Mouse (Mus musculus): ENCODE results near the gene Olfml2a. TPM values are rescaled to one million over a fixed set of nuclear protein-coding genes. Genes with fewer than 3 reads are reported as not detected.

The Olfml2a gene
- total and polyA plus RNA-seq, 3 experiments: 0.12 to 0.33 TPM; not detected in 1

- H3K27me3 ChIP-seq (ENCODE audit: control insufficient read depth in 1 of 2, insufficient read depth in 2 of 2, low read length in 2 of 2): no peaks in the 10 kb centered on the region
These were observed 5.1 kb downstream of the Olfml2a start for GRCm38 (mm10) chr2:38936721-38937378.

GRCm38 (mm10) chr2:38937396-38937795, 5.6 kb downstream of the Olfml2a start:
- Histone ChIP-seq H3K27me3 (ENCODE audit: control insufficient read depth in 1 of 2, insufficient read depth in 2 of 2, low read length in 2 of 2) (no peaks in the 10 kb centered on the region), H3K79me2 (ENCODE audit: control insufficient read depth, insufficient read depth, low read length, poor library complexity) (no peaks in the 10 kb centered on the region), H3K9me3 (replicated peaks; ENCODE audit: insufficient read depth, low read length) (no peaks in the 10 kb centered on the region), H3K4me1 (ENCODE audit: control insufficient read depth in 1 of 2, insufficient read depth in 2 of 2, low read length in 2 of 2) (peaks cover 0 to 6% of the 10 kb centered on the region in 2 experiments; a peak in 1 of 4 replicates), H3K9ac (ENCODE audit: control insufficient read depth, low read depth, low read length, poor library complexity, severe bottlenecking) (no peak overlapping the region), H3K36me3 (ENCODE audit: control insufficient read depth in 1 of 2, insufficient read depth in 2 of 2, low read length in 2 of 2) (no peaks in the 10 kb centered on the region), H3K4me3 (ENCODE audit: control insufficient read depth in 1 of 2, insufficient read depth in 1 of 2, low read depth in 2 of 2, low read length in 2 of 2) (no peak overlapping the region), H3K27ac (ENCODE audit: control insufficient read depth, low read depth, low read length) (no peak overlapping the region)
- no peak for DNase-seq (ENCODE audit: low read depth, low spot score)
- no peak for TF ChIP-seq EP300 (IDR thresholded peaks at IDR 0.05; ENCODE audit: low read depth in 1 of 2, low read length in 2 of 2)
- no peak for TF ChIP-seq POLR2A (IDR thresholded peaks at IDR 0.05; ENCODE audit: control insufficient read depth in 1 of 2, insufficient read depth in 1 of 2, low read depth in 1 of 2, low read length in 2 of 2, poor library complexity in 1 of 2)
- no peak for TF ChIP-seq USF2 (IDR thresholded peaks at IDR 0.05; ENCODE audit: borderline replicate concordance in 1 of 2, insufficient read depth in 1 of 2, low read depth in 1 of 2, low read length in 2 of 2)
- no peak for TF ChIP-seq GATA1 (IDR thresholded peaks at IDR 0.05; ENCODE audit: low read depth, low read length)
- no peak for TF ChIP-seq SMC3 (IDR thresholded peaks at IDR 0.05; ENCODE audit: low read depth, low read length)
- TF ChIP-seq MEF2A (IDR thresholded peaks at IDR 0.05; ENCODE audit: extremely low read depth, insufficient replicate concordance, low read depth, low read length, poor library complexity, severe bottlenecking): no peak
- no peak for TF ChIP-seq TBP (IDR thresholded peaks at IDR 0.05; ENCODE audit: low read depth, low read length)
- no peak for TF ChIP-seq RCOR1 (IDR thresholded peaks at IDR 0.05; ENCODE audit: low read depth, low read length)

More at GRCm38 (mm10) chr2:38936721-38937378, 5.1 kb downstream of the Olfml2a start:
- H3K36me3 ChIP-seq (ENCODE audit: control insufficient read depth in 1 of 2, insufficient read depth in 2 of 2, low read length in 2 of 2): no peaks in the 10 kb centered on the region
- TF ChIP-seq SMC3 (IDR thresholded peaks at IDR 0.05; ENCODE audit: low read depth, low read length) (no peak), ZKSCAN1 (IDR thresholded peaks at IDR 0.05; ENCODE audit: low read depth, low read length) (no peak), NRF1 (IDR thresholded peaks at IDR 0.05; ENCODE audit: insufficient read depth, low read depth, low read length, poor library complexity, severe bottlenecking) (no peak)
- no peak overlapping the region for H3K9ac ChIP-seq (ENCODE audit: control insufficient read depth, low read depth, low read length, poor library complexity, severe bottlenecking)
- H3K4me1 ChIP-seq (ENCODE audit: control insufficient read depth in 1 of 2, insufficient read depth in 2 of 2, low read length in 2 of 2): peaks cover 0 to 8% of the 10 kb centered on the region in 2 experiments; a peak in 1 of 4 replicates
- no peak overlapping the region for H3K27ac ChIP-seq (ENCODE audit: control insufficient read depth, low read depth, low read length)
- no peaks in the 10 kb centered on the region for H3K79me2 ChIP-seq (ENCODE audit: control insufficient read depth, insufficient read depth, low read length, poor library complexity)
- no peak for DNase-seq (ENCODE audit: low read depth, low spot score)
- H3K9me3 ChIP-seq (replicated peaks; ENCODE audit: insufficient read depth, low read length): no peaks in the 10 kb centered on the region
- H3K4me3 ChIP-seq (ENCODE audit: control insufficient read depth in 1 of 2, insufficient read depth in 1 of 2, low read depth in 2 of 2, low read length in 2 of 2): no peak overlapping the region

- no peak for DNase-seq (ENCODE audit: low read depth, low spot score)
- H3K27ac ChIP-seq (ENCODE audit: control insufficient read depth, low read depth, low read length): no peak overlapping the region
These were observed 6.2 kb downstream of the Olfml2a start for GRCm38 (mm10) chr2:38938007-38938406.

More at GRCm38 (mm10) chr2:38938007-38938406, 6.2 kb downstream of the Olfml2a start:
- Histone ChIP-seq H3K9ac (ENCODE audit: control insufficient read depth, low read depth, low read length, poor library complexity, severe bottlenecking) (no peak overlapping the region), H3K4me3 (ENCODE audit: control insufficient read depth in 1 of 2, insufficient read depth in 1 of 2, low read depth in 2 of 2, low read length in 2 of 2) (no peak overlapping the region), H3K79me2 (ENCODE audit: control insufficient read depth, insufficient read depth, low read length, poor library complexity) (no peaks in the 10 kb centered on the region), H3K4me1 (ENCODE audit: control insufficient read depth in 1 of 2, insufficient read depth in 2 of 2, low read length in 2 of 2) (peaks cover 0 to 5% of the 10 kb centered on the region in 2 experiments; a peak in 1 of 4 replicates), H3K9me3 (replicated peaks; ENCODE audit: insufficient read depth, low read length) (no peaks in the 10 kb centered on the region), H3K36me3 (ENCODE audit: control insufficient read depth in 1 of 2, insufficient read depth in 2 of 2, low read length in 2 of 2) (no peaks in the 10 kb centered on the region), H3K27me3 (ENCODE audit: control insufficient read depth in 1 of 2, insufficient read depth in 2 of 2, low read length in 2 of 2) (no peaks in the 10 kb centered on the region)
- no peak for TF ChIP-seq MYB (IDR thresholded peaks at IDR 0.05; ENCODE audit: low read depth, low read length)
- TF ChIP-seq ETS1 (IDR thresholded peaks at IDR 0.05; ENCODE audit: low read depth, low read length): no peak
- TF ChIP-seq NRF1 (IDR thresholded peaks at IDR 0.05; ENCODE audit: insufficient read depth, low read depth, low read length, poor library complexity, severe bottlenecking): no peak
- TF ChIP-seq JUND (IDR thresholded peaks at IDR 0.05; ENCODE audit: low read depth, low read length): no peak
- no peak for TF ChIP-seq CHD2 (IDR thresholded peaks at IDR 0.05; ENCODE audit: low read length)
- no peak for TF ChIP-seq CTCF (IDR thresholded peaks at IDR 0.05 in 2 of 3, conservative IDR thresholded peaks at IDR 0.05 in 1 of 3; ENCODE audit: control insufficient read depth in 1 of 3, insufficient read depth in 1 of 3, low read depth in 2 of 3, low read length in 3 of 3, poor library complexity in 1 of 3, severe bottlenecking in 1 of 3)
- no peak for TF ChIP-seq TCF12 (IDR thresholded peaks at IDR 0.05; ENCODE audit: low read depth, low read length)
- no peak for TF ChIP-seq ZC3H11A (IDR thresholded peaks at IDR 0.05; ENCODE audit: low read depth, low read length)
- TF ChIP-seq MYC (IDR thresholded peaks at IDR 0.05; ENCODE audit: low read depth, low read length): no peak
- TF ChIP-seq MAX (IDR thresholded peaks at IDR 0.05; ENCODE audit: low read length): no peak
- TF ChIP-seq POLR2AphosphoS5 (IDR thresholded peaks at IDR 0.05; ENCODE audit: borderline replicate concordance, low read depth, low read length): no peak
- no peak for TF ChIP-seq RAD21 (IDR thresholded peaks at IDR 0.05; ENCODE audit: low read depth, low read length)
- TF ChIP-seq NELFE (IDR thresholded peaks at IDR 0.05; ENCODE audit: low read depth, low read length): no peak
- no peak for TF ChIP-seq TBP (IDR thresholded peaks at IDR 0.05; ENCODE audit: low read depth, low read length)
- no peak for TF ChIP-seq SIN3A (IDR thresholded peaks at IDR 0.05; ENCODE audit: low read length)
- TF ChIP-seq ZKSCAN1 (IDR thresholded peaks at IDR 0.05; ENCODE audit: low read depth, low read length): no peak
- no peak for TF ChIP-seq BHLHE40 (IDR thresholded peaks at IDR 0.05; ENCODE audit: borderline replicate concordance, low read depth, low read length)
- no peak for TF ChIP-seq EP300 (IDR thresholded peaks at IDR 0.05; ENCODE audit: low read depth in 1 of 2, low read length in 2 of 2)

Measured in MEL (cell line).